Mouse (Mus musculus) adrenal gland, adult (tissue): ENCODE measurements around the gene Ric8b.

ENCODE experiments used
- DNase-seq, 2 experiments: peaks; one replicate each; pipeline ENCODE4 v3.0.0; 2022 to 2023; ENCODE audit warnings: low spot score in 1 of 2; ENCODE audit not compliant: inconsistent age in 2 of 2

The Ric8b gene

GRCm38 (mm10) chr10:84958597-84958996 is 41.2 kb downstream of the Ric8b start:
- no peak for DNase-seq

- peak in 1 of 2 experiments; percentile 37 for DNase-seq
Observed at GRCm38 (mm10) chr10:84960380-84960930, 43.0 kb downstream of the Ric8b start.

- no peak for DNase-seq
Observed at GRCm38 (mm10) chr10:84963126-84963525, 45.7 kb downstream of the Ric8b start.

- DNase-seq, result no peak
Observed at GRCm38 (mm10) chr10:84963726-84964125, 46.3 kb downstream of the Ric8b start.

GRCm38 (mm10) chr10:84966542-84966941 is 49.1 kb downstream of the Ric8b start:
- no peak for DNase-seq

- DNase-seq, result peak; percentile 33 to 61
Observed at GRCm38 (mm10) chr10:84967645-84968044, 50.2 kb downstream of the Ric8b start.

GRCm38 (mm10) chr10:84968852-84969704 is 51.7 kb downstream of the Ric8b start:
- peak in 1 of 2 experiments; percentile 42 for DNase-seq

- no peak for DNase-seq
Observed at GRCm38 (mm10) chr10:84975264-84975663, 57.8 kb downstream of the Ric8b start.

GRCm38 (mm10) chr10:84976588-84977351 is 59.4 kb downstream of the Ric8b start:
- no peak for DNase-seq

- no peak for DNase-seq
Observed at GRCm38 (mm10) chr10:84980291-84980690, 62.9 kb downstream of the Ric8b start.

GRCm38 (mm10) chr10:84981441-84981840 is 64.0 kb downstream of the Ric8b start:
- DNase-seq, result no peak

GRCm38 (mm10) chr10:84982675-84983074 is 65.3 kb downstream of the Ric8b start:
- DNase-seq, result no peak

GRCm38 (mm10) chr10:84985956-84986355 is 68.5 kb downstream of the Ric8b start:
- DNase-seq, result peak in 1 of 2 experiments; percentile 54

GRCm38 (mm10) chr10:84987666-84988065 is 70.2 kb downstream of the Ric8b start:
- no peak for DNase-seq

- DNase-seq, result no peak
Observed at GRCm38 (mm10) chr10:84988650-84989049, 71.2 kb downstream of the Ric8b start.

- no peak for DNase-seq
Observed at GRCm38 (mm10) chr10:84994346-84994745, 76.9 kb downstream of the Ric8b start.

GRCm38 (mm10) chr10:84994971-84995370 is 77.6 kb downstream of the Ric8b start:
- DNase-seq, result no peak

- DNase-seq, result no peak
Observed at GRCm38 (mm10) chr10:84996366-84996765, 79.0 kb downstream of the Ric8b start.

GRCm38 (mm10) chr10:84997571-84998224 is 80.3 kb downstream of the Ric8b start:
- no peak for DNase-seq

- DNase-seq, result no peak
Observed at GRCm38 (mm10) chr10:84998225-84998579, 80.8 kb downstream of the Ric8b start.

GRCm38 (mm10) chr10:85001920-85002319 is 84.5 kb downstream of the Ric8b start:
- DNase-seq, result no peak
